ENCODE assay signal across 1 mouse cellular context in the genomic region with DNA sequence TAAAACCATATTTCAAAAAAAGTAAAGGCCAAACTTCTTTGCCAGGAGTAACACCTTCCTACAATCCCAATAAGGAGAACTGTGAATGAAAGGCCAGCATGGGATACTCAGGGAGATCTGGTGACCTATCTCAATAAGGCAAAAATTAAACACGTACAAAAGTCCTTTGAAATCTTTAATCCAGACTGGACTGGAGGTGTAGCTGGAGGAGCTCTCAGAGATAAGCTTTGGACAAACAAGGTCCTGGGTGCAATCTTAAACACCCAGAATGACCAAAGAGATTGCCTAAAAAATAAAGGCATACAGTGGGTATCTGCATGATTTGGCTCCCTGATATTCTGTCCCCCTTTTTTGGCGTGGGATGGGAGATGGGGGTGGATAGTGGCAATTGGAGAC.
TF ChIP-seq lines count a peak whose summit lies in the region.

No protein-coding gene starts in this region.

TF ChIP-seq in MEL, 35 proteins besides CTCF, POLR2A, EP300 and RAD21 (continued from another document):
- TF ChIP-seq KAT2A (conservative IDR thresholded peaks at IDR 0.05; ENCODE audit: low read depth, low read length) = 0 out of 2 replicates have a peak, but pooled peaks have one; percentile 22
- peak; percentile 47; the same call in 1 of the 2 replicates for TF ChIP-seq NELFE (IDR thresholded peaks at IDR 0.05; ENCODE audit: low read depth, low read length)
